Mouse (Mus musculus): ENCODE data around the gene Kdelr2. TPM values are rescaled to one million over a fixed set of nuclear protein-coding genes. Genes with fewer than 3 reads are reported as not detected.

The Kdelr2 gene
- polyA plus RNA-seq, 1 experiment from 2014 or later = 96.9 TPM

DNA sequence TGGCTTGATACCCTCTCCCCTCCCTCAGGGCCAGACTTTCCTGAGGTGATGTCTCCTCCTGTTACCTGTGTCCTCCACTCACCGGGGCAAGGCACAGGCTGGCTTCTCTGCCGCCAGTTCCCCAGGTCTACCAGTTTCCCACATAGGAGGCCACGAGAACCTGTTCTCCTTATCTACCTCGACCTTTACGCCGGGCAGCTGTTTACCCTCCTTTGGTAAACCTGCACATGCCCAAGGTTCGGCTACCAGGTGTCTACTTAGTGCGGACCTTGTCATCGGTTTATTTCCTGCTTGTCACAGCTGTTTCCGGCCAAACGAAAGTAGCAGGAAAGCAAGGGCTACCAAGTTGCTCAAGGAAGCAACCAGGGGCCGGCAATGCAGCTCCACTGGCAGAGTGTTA lies 3.1 kb upstream of the Kdelr2 start:
- DNase-seq (ENCODE audit: low spot score) = no peak

DNA sequence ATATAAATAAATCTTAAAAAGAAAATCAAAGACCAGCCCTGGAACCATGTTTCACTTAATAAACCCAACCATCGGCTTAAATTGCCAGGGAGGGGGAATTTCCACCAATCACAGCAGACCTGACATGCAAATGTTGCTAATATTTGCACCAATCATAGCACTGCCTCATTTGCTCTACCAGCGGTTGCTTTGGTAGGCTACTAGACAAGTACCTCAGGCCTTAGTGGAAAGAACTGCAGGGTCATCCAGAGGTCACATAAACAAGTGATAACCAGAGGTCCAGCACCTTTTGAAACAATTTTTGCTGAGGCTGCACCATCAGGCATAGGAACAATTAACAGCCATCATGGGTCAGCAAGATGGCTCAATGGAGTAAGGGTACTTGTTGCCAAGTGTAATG lies 2.1 kb upstream of the Kdelr2 start:
- no peak for DNase-seq (ENCODE audit: low spot score)

DNA sequence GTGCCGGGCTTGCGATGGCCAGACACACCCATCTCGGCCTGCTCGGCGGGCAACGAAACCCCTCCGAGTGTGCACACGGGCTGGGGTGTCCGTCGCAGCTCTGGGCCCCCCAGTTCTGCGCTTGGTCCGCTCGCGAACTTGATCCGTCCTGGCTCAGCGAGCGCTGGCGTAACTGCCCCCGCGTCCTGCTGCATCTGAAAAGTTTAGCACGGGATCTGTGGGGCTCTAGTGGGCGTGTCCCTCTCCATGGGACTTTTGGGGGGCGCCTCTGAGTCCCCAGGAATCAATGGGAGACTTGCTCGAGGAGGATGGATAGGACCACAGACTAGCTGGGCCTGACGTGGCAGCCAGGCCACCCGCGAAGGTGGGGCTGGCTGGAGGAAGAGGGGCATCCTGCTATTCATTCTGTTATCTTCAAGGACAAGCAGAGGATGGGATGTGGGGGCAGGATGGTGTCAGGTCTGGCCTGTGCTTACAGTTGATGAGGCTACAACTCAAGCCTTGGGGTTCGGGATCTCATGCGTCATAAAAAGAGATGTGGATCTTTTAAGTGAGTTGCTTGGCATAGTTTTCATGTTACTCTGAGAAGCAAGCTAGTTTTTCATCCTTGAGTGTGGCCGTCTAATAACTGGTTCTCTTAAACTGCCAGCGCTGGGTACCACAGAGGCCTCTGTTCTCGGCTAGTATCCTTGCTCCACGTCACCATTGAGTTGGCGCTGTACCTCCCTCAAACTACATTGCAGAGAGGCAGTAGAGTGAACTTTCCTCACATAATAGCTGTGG lies 701 bp downstream of the Kdelr2 start:
- DNase-seq (ENCODE audit: low spot score) = no peak

DNA sequence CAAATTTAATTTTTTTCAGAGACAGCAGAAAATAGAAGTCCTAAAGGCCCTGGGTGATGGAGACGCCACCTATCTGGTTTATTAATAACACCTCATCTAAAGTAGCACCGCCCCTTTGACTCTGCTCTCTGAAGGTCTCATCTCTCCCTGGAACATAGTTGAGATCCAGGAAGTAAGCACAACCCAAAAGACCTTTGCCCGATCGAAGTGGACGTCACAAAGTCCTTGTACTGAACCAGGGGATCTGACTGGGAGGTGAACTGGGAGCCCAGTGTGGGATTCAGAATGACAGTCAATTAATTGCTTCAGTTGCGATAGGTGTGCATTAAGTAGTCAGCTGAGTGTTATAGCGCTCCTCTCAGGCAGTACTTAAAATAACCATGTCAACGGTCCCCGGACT lies 1.6 kb downstream of the Kdelr2 start:
- no peak for DNase-seq (ENCODE audit: low spot score)

DNA sequence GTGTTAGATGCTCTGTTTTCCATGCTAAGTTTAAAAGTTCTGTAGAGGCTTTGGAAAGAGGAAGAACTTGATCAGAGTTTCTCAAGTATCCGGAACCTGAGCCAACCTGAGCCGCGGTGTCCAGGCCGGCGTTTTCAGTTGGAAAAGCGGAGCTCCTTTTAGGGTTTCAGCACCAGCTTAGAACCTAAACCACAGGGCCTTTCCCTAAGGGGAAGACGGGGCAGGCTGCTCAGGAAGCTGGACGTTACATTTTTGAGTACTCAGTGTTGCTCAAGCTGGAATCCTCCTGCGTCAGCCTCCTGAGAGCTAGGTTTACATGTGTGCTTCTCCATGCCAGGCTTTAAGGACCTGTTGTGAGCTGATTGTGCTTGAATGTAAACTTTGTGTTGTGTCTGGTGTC lies 2.9 kb downstream of the Kdelr2 start:
- DNase-seq (ENCODE audit: low spot score) = no peak

DNA sequence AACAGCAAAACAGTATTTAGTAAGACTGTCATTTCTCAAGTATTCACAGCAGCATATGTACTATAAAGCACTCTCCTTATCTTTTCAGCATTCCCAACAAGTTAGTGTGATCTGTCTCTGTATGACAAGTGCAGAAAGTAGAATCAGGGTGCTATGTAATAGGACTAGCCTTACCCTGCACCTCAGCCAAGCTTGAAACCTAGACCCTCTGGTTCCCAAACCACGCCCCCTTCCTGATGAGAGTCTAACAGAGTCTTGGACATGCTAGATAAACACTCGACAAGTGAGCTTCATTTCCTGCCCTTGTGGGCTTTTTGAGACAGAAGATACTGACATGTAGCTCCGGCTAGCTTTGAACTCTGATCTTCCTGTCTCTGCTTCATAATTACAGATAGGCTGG lies 5.6 kb downstream of the Kdelr2 start:
- DNase-seq (ENCODE audit: low spot score) = no peak

DNA sequence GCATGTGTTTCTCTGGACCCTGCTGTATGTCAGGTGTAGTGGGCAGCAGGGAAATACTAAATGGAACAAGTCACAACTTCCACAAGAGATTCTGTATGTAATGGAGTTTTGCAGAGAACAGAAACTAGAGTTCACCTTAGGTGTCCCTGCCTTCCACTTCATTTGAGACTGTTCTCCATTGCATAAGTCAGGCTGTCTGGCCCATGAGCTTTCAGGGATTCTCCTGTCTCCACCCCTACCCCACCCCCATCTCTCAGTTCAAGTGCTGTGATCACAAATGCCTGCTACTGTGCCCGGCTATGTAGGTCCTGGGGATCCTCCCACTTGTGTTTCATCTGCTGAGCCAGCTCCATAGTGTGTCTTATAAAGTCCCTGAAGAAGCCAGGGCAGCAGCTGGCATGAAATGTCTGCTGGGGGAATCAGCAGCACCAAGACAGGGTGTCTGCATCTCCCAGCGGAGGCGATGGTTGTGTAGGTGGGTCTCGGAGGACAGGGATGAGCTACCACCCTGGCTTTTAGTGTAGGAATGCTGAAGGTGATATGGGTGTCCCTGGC lies 7.3 kb downstream of the Kdelr2 start:
- no peak for DNase-seq (ENCODE audit: low spot score)

DNA sequence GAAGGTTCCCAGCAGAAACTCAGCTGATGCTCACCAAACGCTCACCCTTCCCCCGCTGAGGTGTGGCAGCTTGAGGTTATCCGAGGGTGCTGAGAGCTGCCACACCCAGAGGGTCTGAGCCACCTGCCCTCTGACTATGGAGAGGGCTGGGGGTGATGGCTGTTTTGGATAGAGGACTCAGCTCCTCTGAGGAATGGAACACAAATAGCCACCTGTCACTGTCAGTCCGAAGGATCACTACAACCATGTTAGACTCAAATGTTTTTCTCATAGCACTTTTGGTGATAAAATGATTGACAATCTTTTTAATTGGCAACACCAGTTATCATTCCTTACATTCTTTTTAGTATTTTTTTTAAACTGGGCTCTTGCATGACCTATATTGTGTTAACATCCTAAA lies 17.8 kb downstream of the Kdelr2 start:
- no peak for DNase-seq (ENCODE audit: low spot score)

DNA sequence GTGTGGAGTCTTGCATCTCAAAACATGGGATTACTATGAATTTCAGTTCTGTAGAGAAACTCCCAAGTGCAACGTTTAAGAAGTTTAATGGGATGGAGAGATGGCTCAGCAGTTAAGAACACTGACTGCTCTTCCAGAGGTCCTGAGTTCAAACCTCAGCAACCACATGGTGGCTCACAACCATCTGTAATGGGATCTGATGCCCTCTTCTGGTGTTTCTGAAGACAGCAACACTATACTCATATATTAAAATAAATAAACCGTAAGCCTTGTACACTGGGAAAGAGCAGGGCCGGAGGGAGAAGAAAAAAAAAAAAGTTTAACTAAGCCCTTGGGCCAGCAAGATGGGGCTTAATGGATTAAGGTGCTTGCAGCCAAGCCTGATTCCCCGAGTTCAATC lies 19.4 kb downstream of the Kdelr2 start:
- DNase-seq (ENCODE audit: low spot score) = no peak

DNA sequence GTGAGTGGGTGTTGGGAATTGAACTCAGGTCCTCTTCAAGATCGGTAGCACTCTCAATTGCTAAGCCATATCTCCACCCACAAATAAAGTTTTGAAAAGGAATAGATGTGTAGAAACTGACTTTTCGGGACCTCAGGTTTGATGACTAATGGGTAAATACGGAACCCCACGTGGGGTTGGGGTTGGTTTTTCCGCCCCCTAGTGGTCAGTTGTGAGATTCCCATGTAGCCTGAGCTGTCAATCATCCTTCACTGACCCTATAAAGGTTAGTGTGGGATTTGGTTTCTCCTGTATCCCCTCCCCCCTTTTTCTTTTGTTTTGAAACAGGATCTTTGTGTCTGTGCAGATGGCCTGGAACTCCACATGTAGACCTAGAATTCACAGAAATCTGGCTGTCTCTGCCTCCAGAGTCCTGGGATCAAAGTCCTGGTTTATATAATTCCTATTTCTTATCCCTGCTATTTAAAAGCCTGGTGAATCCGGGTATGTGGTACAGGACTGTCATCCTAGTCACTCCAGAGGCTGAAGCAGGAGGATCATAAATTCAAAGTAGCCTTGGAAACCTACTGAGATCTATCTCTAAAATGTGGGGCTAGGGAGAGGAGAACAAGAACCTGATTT lies 20.4 kb downstream of the Kdelr2 start:
- peak; percentile 65 for DNase-seq (ENCODE audit: low spot score)

DNA sequence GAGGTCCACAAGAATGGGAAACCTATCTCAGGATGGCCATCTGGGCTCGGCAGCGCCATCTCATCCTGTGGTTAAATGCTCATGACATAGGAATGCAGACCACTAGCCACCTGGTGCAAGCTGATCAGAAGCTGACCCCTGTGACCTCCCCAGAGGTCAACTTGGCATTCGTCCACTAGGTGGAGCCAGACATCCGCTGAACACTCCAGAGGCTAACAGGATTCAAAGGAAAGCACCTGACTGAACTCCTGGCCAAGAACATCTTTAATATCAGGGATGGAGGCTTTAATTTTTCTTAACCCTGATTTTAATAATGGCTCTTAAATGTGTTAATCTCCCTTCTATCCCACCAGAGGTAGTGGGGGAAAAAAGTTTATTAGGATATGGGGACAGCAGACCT lies 30.8 kb downstream of the Kdelr2 start:
- DNase-seq (ENCODE audit: low spot score) = peak; percentile 68

DNA sequence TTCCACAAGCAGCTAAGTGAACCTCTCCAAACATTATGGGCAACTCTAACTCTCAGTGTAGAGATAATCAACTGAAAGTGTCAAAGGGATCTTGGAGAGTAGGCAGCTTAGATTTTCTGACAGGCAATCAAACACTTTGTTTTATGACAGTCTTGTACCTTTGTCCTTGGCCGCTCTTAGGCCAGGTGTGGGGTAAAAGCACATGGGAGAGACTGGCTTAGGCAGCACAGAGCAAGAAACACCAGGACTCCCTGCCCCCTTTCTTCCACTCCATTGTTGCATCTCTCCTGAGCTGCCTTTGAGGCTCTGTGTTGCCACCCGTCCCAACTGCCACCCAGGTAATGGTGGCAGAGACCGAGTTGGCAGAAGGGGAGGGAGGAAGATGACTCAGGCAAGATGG lies 37.7 kb downstream of the Kdelr2 start:
- DNase-seq (ENCODE audit: low spot score) = no peak

DNA sequence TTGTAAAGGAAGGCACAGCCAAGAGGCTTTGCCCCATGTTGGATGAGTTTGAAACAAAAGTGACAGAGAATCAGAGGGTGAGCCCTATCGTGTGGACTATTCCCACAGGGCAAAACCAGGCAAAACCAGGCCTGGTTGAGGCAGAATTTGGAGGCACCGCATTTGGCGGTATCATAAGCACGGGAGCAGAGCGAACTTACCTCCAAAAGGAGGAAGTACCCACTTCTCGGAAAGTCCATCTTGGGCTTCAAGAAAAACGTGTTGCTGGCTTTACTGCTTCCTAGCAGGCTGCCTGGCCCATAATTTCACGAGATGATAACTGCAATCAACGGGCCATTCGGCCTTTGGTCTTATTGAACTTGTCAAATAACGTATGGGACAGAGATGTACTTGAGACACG lies 38.1 kb downstream of the Kdelr2 start:
- DNase-seq (ENCODE audit: low spot score) = no peak

DNA sequence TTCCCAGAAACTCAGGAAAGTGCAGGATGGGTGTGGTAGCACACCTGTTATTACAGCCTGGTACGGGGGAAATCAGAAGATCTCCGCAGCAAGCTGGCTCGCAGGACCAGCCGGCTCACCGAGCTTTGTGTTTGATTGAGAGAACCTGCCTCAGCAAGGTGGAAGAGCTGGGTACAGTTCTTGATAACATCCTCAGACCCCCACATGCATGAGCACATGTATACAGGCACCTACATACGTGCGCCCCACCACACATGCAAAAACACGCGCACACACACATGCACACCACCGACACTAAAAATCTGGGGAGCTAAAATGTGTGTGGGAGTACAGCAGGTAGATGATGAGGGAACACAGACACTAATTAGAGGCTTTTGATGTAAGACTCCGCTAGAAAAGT lies 60.0 kb downstream of the Kdelr2 start:
- no peak for DNase-seq (ENCODE audit: low spot score)

DNA sequence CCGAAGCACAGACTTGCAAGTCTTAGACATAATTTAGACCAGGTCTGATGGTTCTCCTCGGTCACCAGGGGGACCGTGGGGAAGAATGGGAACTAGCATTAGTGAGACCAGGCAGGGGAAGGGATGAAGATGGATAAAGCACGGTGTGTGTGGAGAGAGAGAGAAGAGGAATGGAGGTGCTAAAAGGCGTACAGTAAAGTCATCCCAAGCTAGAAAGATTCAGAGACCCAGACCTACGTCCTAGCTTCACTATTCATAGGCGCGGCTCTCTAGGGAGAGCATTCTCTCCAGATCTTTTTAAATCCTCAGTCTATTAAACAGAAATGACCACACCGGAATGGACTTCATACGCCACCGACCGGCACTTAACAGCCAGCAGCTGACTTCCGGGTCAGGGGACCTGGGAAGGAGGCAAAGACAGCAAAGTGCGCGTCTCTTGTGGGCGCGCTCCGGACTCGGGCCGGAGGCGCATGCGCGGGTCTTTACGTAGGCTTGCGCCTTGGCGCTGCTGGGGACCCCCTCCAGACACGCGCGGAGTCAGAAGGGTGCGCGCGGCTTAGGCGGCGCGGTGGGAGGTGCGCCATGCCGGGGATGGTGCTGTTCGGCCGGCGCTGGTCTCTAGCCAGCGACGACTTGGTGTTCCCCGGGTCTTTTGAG lies 60.6 kb downstream of the Kdelr2 start, which contains the start of gene Daglb:
Gene Daglb, plus strand, starts transcription at position 485 of the 657 bp plus-strand sequence.
- DNase-seq (ENCODE audit: low spot score) = peak; percentile 91

DNA sequence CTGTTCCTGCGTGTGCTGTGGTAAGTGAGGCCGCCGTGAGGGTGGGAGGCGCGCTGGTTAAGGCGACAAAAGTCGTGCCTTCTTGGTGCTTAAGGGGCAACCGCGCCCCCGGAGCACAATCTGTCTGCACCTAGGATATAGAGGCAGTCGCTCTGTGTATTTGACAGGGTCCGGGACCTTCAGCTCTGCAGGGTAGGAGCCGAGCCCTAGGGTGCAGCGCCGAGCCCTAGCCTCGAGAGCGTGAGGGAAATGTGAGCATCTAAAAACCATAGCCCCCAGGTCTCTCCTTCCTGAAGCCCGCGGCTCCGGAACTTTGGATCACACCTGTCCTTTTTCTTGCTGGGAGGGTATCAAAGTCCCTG lies 61.1 kb downstream of the Kdelr2 start:
- DNase-seq (ENCODE audit: low spot score) = no peak

DNA sequence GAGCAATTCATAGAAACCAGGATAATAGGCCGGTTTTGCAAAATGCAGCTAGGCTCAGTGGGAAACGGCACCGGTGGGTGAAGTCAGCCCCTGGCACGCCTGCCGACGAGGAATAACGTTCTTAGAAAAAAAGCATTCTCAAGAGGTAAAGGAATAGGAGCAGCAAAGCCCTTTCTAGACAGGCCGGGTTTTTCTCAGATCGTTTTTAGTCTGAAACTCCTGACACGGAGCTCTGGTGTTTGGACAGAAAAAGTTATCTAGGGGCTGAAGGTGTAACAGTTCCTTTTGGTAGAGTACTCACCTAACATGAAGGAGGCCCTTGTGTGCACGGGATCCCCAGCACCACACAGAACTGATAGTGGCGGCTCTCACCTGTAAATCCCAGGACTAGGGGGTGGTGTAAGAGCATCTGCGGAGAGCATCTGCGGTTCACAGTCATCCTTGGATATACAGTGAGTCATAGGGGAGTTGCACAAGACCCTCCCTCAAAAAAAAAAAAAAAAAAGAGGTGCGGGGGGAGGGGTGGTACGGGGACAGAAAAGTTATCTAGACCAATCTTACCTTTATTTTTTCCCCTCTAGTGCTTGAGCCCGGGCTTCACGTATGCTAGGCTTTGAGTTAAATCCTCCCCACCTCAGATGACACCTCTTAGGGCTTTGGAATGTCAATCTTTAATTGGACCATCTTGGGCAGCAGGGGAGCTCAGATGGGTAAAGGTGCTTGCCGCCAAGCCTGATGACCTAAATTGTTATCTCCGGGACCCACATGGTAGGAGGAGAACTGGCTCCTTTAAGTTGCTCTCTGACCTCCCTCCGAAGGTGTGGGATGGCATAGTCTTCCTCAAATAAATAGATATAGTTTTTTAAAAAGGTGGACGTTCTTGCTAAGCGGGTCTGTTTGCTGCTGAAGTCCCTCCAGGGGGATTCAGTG lies 61.8 kb downstream of the Kdelr2 start:
- no peak for DNase-seq (ENCODE audit: low spot score)

DNA sequence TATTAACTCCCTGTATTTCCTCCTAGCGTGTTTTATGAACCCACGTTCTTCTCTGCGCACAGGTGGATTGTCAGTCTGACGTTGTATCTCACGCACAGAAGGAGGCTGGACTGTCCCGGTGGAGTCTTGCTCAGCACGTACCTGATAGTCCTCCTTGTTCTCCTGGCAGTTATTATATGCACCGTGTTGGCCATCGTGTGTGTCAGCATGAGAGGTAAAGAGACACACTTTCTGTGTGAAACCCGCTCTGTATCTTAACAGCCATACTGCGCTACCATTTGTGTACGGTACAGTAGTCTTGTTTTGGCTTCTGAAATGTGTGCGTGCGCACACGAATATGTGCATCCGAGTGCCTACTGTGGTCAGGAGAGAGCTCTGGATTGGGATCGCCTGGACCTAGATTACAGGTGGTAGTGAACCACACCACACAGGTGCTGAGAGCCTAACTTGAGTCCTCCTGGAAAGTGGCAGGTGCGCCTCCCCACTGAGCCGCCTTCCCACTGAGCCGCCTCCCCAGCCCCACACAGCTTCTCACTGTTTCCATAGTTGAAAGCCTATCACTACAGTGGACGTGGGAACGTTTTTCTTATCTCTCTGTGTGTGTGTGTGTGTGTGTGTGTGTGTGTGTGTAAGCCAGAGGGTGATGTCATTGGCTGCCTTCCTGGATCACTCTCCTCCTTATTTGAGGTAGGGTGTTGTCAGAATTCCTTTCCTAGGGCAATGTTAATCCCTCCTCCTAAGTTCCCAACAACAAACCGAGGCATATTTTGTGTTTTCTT lies 63.4 kb downstream of the Kdelr2 start:
- no peak for DNase-seq (ENCODE audit: low spot score)

DNA sequence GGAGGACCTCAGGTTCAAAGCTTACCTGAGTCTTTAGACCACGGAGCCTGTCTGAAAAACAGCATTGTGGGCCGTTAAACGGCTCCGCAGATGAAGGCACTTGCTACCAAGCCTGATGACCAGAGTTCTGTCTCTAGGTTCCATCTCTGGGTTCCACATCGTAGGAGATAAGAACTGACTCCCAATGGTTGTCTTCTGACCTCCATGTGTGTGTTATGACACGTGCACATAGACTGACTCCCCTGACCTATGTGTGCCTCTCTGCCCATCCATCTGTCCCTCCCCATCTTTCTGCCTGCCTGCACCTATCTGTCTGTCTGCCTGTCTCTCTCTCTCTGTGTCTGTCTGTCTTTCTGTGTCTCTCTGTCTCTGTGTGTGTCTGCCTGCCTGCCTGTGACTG lies 64.3 kb downstream of the Kdelr2 start:
- DNase-seq (ENCODE audit: low spot score) = no peak

DNA sequence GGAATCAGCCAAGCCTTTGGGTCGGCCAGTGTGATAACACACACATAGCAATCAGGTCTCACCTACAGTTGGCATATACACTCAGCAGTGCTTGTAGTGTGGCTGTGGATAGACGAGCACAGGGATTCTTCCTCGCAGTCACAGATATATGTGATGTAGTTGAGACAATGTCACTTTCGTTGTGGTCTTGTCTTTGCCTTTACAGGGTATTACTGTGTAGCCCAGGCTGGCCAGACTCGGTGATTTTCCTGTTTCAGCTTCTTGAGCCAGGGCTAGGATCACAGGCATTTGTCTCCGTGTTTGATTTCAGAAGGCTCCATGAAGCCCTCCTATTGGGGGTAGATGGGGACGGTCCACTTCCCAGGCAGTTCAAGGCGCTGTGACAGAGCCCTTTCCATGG lies 66.0 kb downstream of the Kdelr2 start:
- DNase-seq (ENCODE audit: low spot score) = no peak
